Mouse (Mus musculus): ENCODE data around the gene Zfp36.

DNA sequence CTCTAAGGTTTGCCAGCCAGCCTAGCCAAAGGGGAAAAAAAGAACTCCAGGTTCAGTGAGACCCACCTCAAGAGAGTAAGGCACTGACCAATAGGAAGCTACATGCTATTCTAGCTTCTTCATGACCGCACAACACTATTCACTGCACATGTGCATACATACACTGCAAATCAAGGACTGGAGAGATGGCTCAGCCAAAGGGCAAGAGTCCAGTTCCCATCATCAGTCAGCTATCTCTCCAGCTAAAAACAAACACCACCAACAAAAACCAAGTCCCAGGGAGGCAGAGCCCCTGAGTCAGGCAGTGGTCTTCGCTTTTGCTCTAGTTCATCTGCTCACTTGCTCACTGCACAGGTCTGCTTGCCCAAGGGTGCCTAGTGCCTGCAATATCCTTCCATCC is 51.8 kb downstream of the Zfp36 start:
- no peak for TF ChIP-seq EP300 (IDR thresholded peaks at IDR 0.05; ENCODE audit: insufficient read depth, low read depth, low read length)
- TF ChIP-seq CTCF (IDR thresholded peaks at IDR 0.05) = no peak
- no peak for TF ChIP-seq POLR2A (IDR thresholded peaks at IDR 0.05; ENCODE audit: insufficient read depth, low read depth, low read length)
